Mouse (Mus musculus): Measurements from ENCODE around the gene Atxn7l1.

GRCm38 (mm10) chr12:33235314-33235713, 87.8 kb downstream of the Atxn7l1 start:
- TF ChIP-seq POLR2A (IDR thresholded peaks at IDR 0.05; ENCODE audit: control insufficient read depth, extremely low read depth, insufficient read depth, low read length, poor library complexity) (no peak), CTCF (IDR thresholded peaks at IDR 0.05; ENCODE audit: borderline replicate concordance, control insufficient read depth, extremely low read depth, insufficient read depth, low read length, poor library complexity) (no peak)
